Mouse (Mus musculus) heart, postnatal 0 days (tissue): ENCODE measurements around the gene Coro2b.

Experiments used
- CTCF ChIP-seq: IDR thresholded peaks from 2 replicates; pipeline ENCODE4 v1.5.1; 2016; ENCODE audit warnings: antibody characterized with exemption, control low read depth, low read depth
- EP300 ChIP-seq: IDR thresholded peaks from 2 replicates; pipeline ENCODE4 v1.6.1; 2016; ENCODE audit warnings: antibody characterized with exemption, low read depth

DNA sequence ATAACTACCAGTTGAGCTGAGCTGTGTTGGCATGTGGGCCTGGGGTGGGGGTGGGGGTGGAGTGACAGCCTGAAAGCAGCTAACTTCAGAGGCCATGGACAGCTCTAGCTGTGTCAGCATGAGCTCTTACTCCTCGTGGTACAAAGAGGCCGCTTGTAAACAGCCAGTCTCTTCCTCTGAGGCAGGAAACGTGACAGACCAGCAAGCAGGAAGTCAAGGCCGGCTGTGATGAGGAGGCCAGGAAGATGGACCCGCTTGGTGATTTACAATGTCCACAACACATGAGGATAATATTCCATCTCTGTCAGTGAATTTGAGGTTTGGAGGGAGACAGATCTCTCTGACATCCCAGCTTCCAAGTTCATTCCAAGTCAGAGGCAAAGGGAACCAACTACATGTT, 111.6 kb downstream of the Coro2b start:
- TF ChIP-seq CTCF (no peak), EP300 (0 out of 2 replicates have a peak, but pooled peaks have one; percentile 28)
